Mouse (Mus musculus) neural tube, postnatal 0 days (tissue): ENCODE measurements around the gene Pla2g4f. TPM values are rescaled to one million over a fixed set of nuclear protein-coding genes. Genes with fewer than 3 reads are reported as not detected.

Experiments used
- polyA plus RNA-seq: library from polyadenylated mRNA; unstranded; fragments of >200 nt; fragmentation: Nextera tagmentation; extraction: Ambion mirVana; gene quantifications from 2 replicates; pipeline ENCODE4 v1.2.1, GENCODE M21; 2015

The Pla2g4f gene
- polyA plus RNA-seq: 0.05 TPM in 1 of 2 replicates, not detected in the other

DNA sequence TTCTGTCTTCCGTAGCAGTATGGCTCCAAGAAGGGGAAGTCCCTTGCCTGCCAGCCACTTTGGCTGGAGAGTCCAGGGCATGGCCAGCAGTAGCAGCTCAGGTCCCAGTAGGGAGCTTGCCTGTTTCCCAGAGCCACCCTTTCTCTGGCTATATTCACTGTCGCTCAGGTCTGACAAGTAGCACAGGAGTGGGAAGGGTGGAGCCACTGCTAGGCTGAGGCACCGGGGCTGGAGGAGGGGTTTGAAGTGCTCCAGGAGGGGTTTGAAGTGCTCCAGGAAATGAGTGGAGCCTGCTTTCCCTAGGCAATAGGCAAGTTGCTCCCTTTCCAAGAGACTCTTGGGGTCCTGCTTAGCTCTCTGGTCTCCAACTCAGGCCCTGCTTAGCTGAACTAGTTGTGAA, at the start of gene Pla2g4f:
Gene Pla2g4f (minus strand): TSS at position 190 of the 400 bp plus-strand sequence.

DNA sequence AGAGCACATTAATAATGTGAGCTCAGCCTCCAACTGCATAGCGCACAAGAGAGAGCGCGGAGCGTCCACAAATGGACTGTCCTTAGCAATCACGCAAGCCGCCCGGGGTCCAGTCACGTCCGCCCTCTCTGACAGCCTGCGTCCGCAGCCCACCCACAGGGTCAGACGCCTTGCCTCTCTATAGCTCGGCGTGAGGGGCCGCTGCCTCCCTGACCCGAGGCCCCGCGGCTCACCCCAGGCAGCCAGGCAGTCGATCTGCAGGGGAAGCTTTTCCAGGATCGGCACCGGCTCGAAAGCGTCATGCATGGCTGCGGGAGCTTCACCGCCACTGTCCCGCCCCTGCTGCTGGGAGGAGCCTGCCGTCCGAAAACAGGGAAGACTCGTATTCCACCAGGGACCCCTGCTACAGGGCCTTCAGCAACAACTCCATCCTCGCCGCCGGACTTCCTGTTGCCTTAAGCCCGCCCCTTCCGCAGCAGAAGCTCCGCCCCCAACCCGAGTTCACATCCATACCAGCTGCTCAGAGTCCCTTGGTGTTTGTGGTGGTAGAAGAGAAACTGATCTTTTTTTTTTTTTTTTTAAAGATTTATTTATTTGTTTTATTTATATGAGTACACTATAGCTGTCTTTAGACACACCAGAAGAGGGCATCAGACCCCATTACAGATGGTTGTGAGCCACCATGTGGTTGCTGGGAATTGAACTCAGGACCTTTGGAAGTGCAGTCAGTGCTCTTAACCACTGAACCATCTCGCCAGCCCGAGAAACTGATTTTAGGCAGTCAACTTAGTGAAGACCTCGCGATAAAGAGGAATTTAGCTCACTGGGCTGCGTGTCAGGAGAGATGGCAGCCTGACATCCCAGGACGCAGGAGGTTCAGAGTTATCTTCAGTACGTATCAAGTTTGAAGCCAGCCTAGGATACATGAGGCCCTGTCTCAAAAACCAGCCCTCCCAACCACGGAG, 39.0 kb upstream of the Pla2g4f start, which contains the start of gene Vps39:
Gene Vps39 (minus strand): TSS at position 456 of the 965 bp plus-strand sequence.

DNA sequence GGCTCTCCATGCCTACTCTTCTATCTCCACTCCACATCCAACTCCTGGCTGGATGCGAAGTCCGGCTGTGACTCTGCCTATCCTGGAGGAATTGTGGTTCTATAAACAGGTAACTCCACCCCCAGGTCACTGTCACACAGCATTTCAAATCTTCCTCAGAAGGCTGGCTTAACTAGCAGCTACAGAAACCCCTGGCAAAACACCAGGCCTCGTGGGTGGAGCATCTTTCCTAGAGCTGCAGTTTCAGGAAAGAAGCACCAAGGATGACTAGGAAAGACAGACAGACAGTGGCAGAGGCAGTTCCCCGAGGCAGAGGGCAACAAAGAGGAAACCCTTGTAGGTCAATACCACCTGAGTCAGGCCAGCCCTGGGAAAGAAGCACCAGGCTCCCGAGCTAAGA, 25.0 kb downstream of the Pla2g4f start, which contains the start of gene Pla2g4d:
Gene Pla2g4d (minus strand): TSS at position 203 of the 400 bp plus-strand sequence.

Other genes starting within 250 kb of the Pla2g4f start
- gene Ehd4, start 159.6 kb downstream of the Pla2g4f start, polyA plus RNA-seq: 20.4 and 23.4 TPM in 2 replicates
- 5.9 and 7.4 TPM in 2 replicates for gene Pla2g4e, start 68.8 kb downstream of the Pla2g4f start, polyA plus RNA-seq
- 0.04 TPM in 1 of 2 replicates, not detected in the other for gene Pla2g4d, start 25.0 kb downstream of the Pla2g4f start, polyA plus RNA-seq
- gene Vps39, start 39.0 kb upstream of the Pla2g4f start, polyA plus RNA-seq: 27.7 and 28.2 TPM in 2 replicates
- gene Ganc, start 89.7 kb upstream of the Pla2g4f start, polyA plus RNA-seq: 7.3 and 12.4 TPM in 2 replicates
- 6.5 and 7.7 TPM in 2 replicates for gene Tmem87a, start 89.9 kb upstream of the Pla2g4f start, polyA plus RNA-seq
- gene Capn3, start 141.9 kb upstream of the Pla2g4f start, polyA plus RNA-seq: 0.58 and 0.62 TPM in 2 replicates
- 30.8 and 32.0 TPM in 2 replicates for gene Zfp106, start 249.7 kb upstream of the Pla2g4f start, polyA plus RNA-seq